Mouse (Mus musculus) mature B cell (primary cell): Measurements from ENCODE around the gene Ep400.

Source experiments
- in situ Hi-C: fragments of 300-500 bp; cut with MboI; formaldehyde crosslinking; loops from 2 replicates; pipeline ENCODE4 v1.14.3; 2019

Ep400 gene

GRCm38 (mm10) chr5:110665486-110666121 is 104.9 kb downstream of the Ep400 start:
- in situ Hi-C loops = no loop called here

- in situ Hi-C loops = no loop called here
Measured at GRCm38 (mm10) chr5:110664750-110665269, 105.7 kb downstream of the Ep400 start.

- in situ Hi-C loops = no loop called here
Measured at GRCm38 (mm10) chr5:110664041-110664440, 106.5 kb downstream of the Ep400 start.

GRCm38 (mm10) chr5:110659682-110660081 is 110.8 kb downstream of the Ep400 start:
- in situ Hi-C loops = no loop called here

- in situ Hi-C loops = no loop called here
Measured at GRCm38 (mm10) chr5:110653686-110654085, 116.8 kb downstream of the Ep400 start.

GRCm38 (mm10) chr5:110652719-110653648 is 117.5 kb downstream of the Ep400 start, which contains the start of the genes Noc4l and Ddx51:
Noc4l (minus strand) TSS chr5:110653417.
Ddx51 (plus strand) TSS chr5:110653451.
- in situ Hi-C loops = no loop called here

GRCm38 (mm10) chr5:110646377-110646776 is 124.1 kb downstream of the Ep400 start:
- in situ Hi-C loops = loop anchor here (10.0 kb wide), 1 partner anchor 282 kb away; no protein-coding TSS in a partner anchor

- in situ Hi-C loops = no loop called here
Measured at GRCm38 (mm10) chr5:110639459-110639858, 131.1 kb downstream of the Ep400 start.

GRCm38 (mm10) chr5:110638306-110639074 is 132.0 kb downstream of the Ep400 start:
- in situ Hi-C loops = no loop called here

- in situ Hi-C loops = no loop called here
Measured at GRCm38 (mm10) chr5:110635951-110636707, 134.4 kb downstream of the Ep400 start.

GRCm38 (mm10) chr5:110629525-110630120 is 140.9 kb downstream of the Ep400 start:
- in situ Hi-C loops = no loop called here

GRCm38 (mm10) chr5:110628156-110628555 is 142.4 kb downstream of the Ep400 start:
- in situ Hi-C loops = no loop called here

GRCm38 (mm10) chr5:110627351-110627750 is 143.2 kb downstream of the Ep400 start:
- in situ Hi-C loops = no loop called here

- in situ Hi-C loops = no loop called here
Measured at GRCm38 (mm10) chr5:110624319-110624718, 146.2 kb downstream of the Ep400 start.

- in situ Hi-C loops = no loop called here
Measured at GRCm38 (mm10) chr5:110619226-110619625, 151.3 kb downstream of the Ep400 start.
